In the genomic region with DNA sequence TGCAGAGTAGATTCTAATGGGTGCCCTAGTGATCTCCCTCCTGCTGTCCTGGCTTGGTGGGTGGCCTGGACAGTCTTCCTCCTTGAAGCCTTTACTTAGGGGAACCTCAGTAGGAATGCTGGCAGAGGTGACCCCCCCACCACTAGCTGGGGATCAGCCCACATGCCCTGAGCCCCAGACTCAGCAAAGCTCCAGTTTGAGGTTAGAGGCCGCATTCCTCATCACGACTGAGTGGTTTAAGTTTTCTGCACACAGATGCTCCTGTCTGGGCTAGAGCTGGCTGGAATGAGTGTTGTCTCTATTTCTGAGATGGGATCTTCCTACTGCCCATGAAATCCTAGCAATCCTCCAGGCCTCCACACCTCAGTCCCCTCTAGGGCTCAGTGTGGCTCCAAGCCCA, we compare ENCODE assay signal across 12 mouse cellular contexts.
"Had no signal": no experiment of that assay in that cellular context is flagged by ENCODE, and none has a peak within 500 bp of the region (broad histone marks: within the 10 kb centered on the region; RNA-seq: fewer than 3 reads in every experiment).

No protein-coding gene starts in this region.

- H3K27ac ChIP-seq: layer of hippocampus, adult 2 months; liver, embryonic 13.5 days had no signal

- H3K27me3 ChIP-seq: liver, embryonic 13.5 days had no signal

- ATAC-seq: intestine, embryonic 16.5 days had no signal

- H3K4me1 ChIP-seq: liver, embryonic 13.5 days had no signal

- DNase-seq: kidney, postnatal 25 days; layer of hippocampus, adult 9-11 months; liver, embryonic 13.5 days; lung, adult 2 months; lung, postnatal 14 days; lung, postnatal 4 days; midbrain, embryonic 14.5 days; thymus, adult 18-20 months; thymus, postnatal 36 days had no signal

- H3K9ac ChIP-seq: liver, embryonic 13.5 days had no signal

- H3K4me3 ChIP-seq: layer of hippocampus, adult 2 months; liver, embryonic 13.5 days had no signal

- H3K9me3 ChIP-seq: liver, embryonic 13.5 days had no signal

- H3K4me2 ChIP-seq: liver, embryonic 13.5 days; midbrain, embryonic 11.5 days had no signal
